Mouse (Mus musculus): ENCODE results near the gene Ubxn7.

DNA sequence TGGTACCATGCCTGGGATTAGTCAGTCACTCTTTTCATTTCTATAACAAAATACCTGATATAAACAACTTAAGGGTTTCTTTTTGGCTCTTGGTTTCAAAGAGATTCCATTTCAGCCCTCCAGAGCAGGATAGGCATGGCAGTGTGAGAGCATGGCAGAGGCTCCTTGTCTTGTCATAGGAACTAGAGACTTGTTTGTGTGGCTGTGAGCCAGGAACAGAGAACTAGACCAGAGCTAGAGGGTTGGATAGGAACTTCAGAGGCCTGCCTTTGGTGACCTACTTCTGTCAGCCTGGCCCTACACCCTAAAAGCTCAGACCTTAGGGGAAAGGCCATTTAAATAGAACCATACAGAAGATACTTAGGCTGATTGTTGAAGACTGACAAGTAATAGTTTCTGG, 50.8 kb downstream of the Ubxn7 start:
- TF ChIP-seq CTCF (IDR thresholded peaks at IDR 0.05; ENCODE audit: insufficient read depth, low read length) (no peak), POLR2A (IDR thresholded peaks at IDR 0.05; ENCODE audit: borderline replicate concordance, extremely low read depth, low read depth, low read length) (no peak)
